Mouse (Mus musculus) kidney, postnatal 0 days (tissue): ENCODE data around the gene Lpgat1. TPM values are rescaled to one million over a fixed set of nuclear protein-coding genes. Genes with fewer than 3 reads are reported as not detected.

ENCODE experiments used
- ATAC-seq: fragments of 200-750 bp; cut with Nextera tagmentation; replicated peaks from 2 replicates; pipeline ENCODE4 v1.8.0; 2017; ENCODE audit warnings: low read depth, moderate number of reproducible peaks, moderate TSS enrichment, moderate library complexity; ENCODE audit not compliant: low FRiP score
- DNase-seq: peaks from one replicate; pipeline ENCODE4 v3.0.0-alpha.2; 2016; ENCODE audit warnings: low spot score
- H3K27ac ChIP-seq: fragments of 300-500 bp; sonication (generic); 2 replicates; pipeline ENCODE4 v1.5.1; 2014; ENCODE audit warnings: mild to moderate bottlenecking
- H3K27me3 ChIP-seq: fragments of 300-500 bp; sonication (generic); 2 replicates; pipeline ENCODE4 v1.6.1; 2014; ENCODE audit warnings: low read length, mixed read lengths; ENCODE audit not compliant: insufficient read depth
- H3K36me3 ChIP-seq: fragments of 300-500 bp; sonication (generic); 2 replicates; pipeline ENCODE4 v1.6.1; 2014; ENCODE audit warnings: low read length, mixed read lengths; ENCODE audit not compliant: insufficient read depth
- H3K4me1 ChIP-seq: fragments of 300-500 bp; sonication (generic); replicated peaks from 2 replicates; pipeline ENCODE4 v1.6.1; 2014; ENCODE audit warnings: antibody characterized with exemption, low read length, mixed read lengths; ENCODE audit not compliant: insufficient read depth
- H3K4me2 ChIP-seq: fragments of 300-500 bp; sonication (generic); 2 replicates; pipeline ENCODE4 v1.6.1; 2014; ENCODE audit warnings: mild to moderate bottlenecking, low read length, moderate library complexity, mixed read lengths
- H3K4me3 ChIP-seq: fragments of 300-500 bp; sonication (generic); replicated peaks from 2 replicates; pipeline ENCODE4 v1.5.1; 2014; ENCODE audit warnings: low read depth, low read length
- H3K9ac ChIP-seq: fragments of 300-500 bp; sonication (generic); 2 replicates; pipeline ENCODE4 v1.6.1; 2014; ENCODE audit warnings: low read depth, low read length
- H3K9me3 ChIP-seq: fragments of 300-500 bp; sonication (generic); replicated peaks from 2 replicates; pipeline ENCODE4 v1.6.1; 2016; ENCODE audit warnings: low read length, inconsistent platforms, mixed read lengths
- CTCF ChIP-seq: IDR thresholded peaks from 2 replicates; pipeline ENCODE4 v1.5.1; 2016; ENCODE audit warnings: antibody characterized with exemption, low read depth, mild to moderate bottlenecking, moderate library complexity
- WGBS: fragments of 180-500 bp; shearing (Covaris S2); extraction: QIAGEN DNeasy Blood & Tissue Kit; methylation state at CpG from one replicate; pipeline ENCODE4 v1.1.7; 2014; 5-methylcytosine and 5-hydroxymethylcytosine counted together
- polyA plus RNA-seq: library from polyadenylated mRNA; unstranded; fragments of >200 nt; fragmentation: Nextera tagmentation; extraction: Ambion mirVana; gene quantifications from 2 replicates; pipeline ENCODE4 v1.2.1, GENCODE M21; 2015

Gene Lpgat1
- polyA plus RNA-seq, 1 experiment from 2014 or later, result 37.1 TPM

- 12% methylated on average over 1 of the region's 1 CpGs for WGBS
- H3K4me2 ChIP-seq, result no peak overlapping the region
- no peak for ATAC-seq
These were observed 19.3 kb upstream of the Lpgat1 start for GRCm38 (mm10) chr1:191698253-191698795.

GRCm38 (mm10) chr1:191704535-191704934 is 13.1 kb upstream of the Lpgat1 start:
- no peak overlapping the region for H3K27ac ChIP-seq
- 50% methylated on average over 4 of the region's 4 CpGs for WGBS

More at GRCm38 (mm10) chr1:191698253-191698795, 19.3 kb upstream of the Lpgat1 start:
- Histone ChIP-seq H3K4me1 (no peaks in the 10 kb centered on the region), H3K4me3 (no peak overlapping the region), H3K27ac (no peak overlapping the region), H3K36me3 (no peaks in the 10 kb centered on the region), H3K27me3 (no peaks in the 10 kb centered on the region), H3K9me3 (no peaks in the 10 kb centered on the region), H3K9ac (no peak overlapping the region)
- DNase-seq, result no peak
- TF ChIP-seq CTCF, result no peak

GRCm38 (mm10) chr1:191706541-191707078 is 11.0 kb upstream of the Lpgat1 start:
- no peak overlapping the region for H3K27ac ChIP-seq
- no peaks in the 10 kb centered on the region for H3K36me3 ChIP-seq
- ATAC-seq (no peak), DNase-seq (no peak)
- no peak for TF ChIP-seq CTCF
- H3K4me2 ChIP-seq, result no peak overlapping the region
- no peaks in the 10 kb centered on the region for H3K4me1 ChIP-seq
- WGBS, result 66% methylated on average over 3 of the region's 3 CpGs
- no peaks in the 10 kb centered on the region for H3K9me3 ChIP-seq
- H3K27me3 ChIP-seq, result no peaks in the 10 kb centered on the region
- H3K4me3 ChIP-seq, result no peak overlapping the region
- no peak overlapping the region for H3K9ac ChIP-seq

More at GRCm38 (mm10) chr1:191704535-191704934, 13.1 kb upstream of the Lpgat1 start:
- ATAC-seq (no peak), DNase-seq (no peak)
- H3K9ac ChIP-seq, result no peak overlapping the region
- H3K27me3 ChIP-seq, result no peaks in the 10 kb centered on the region
- no peak for TF ChIP-seq CTCF
- H3K4me2 ChIP-seq, result no peak overlapping the region
- H3K9me3 ChIP-seq, result no peaks in the 10 kb centered on the region
- H3K4me1 ChIP-seq, result no peaks in the 10 kb centered on the region
- no peaks in the 10 kb centered on the region for H3K36me3 ChIP-seq
- H3K4me3 ChIP-seq, result no peak overlapping the region

DNA sequence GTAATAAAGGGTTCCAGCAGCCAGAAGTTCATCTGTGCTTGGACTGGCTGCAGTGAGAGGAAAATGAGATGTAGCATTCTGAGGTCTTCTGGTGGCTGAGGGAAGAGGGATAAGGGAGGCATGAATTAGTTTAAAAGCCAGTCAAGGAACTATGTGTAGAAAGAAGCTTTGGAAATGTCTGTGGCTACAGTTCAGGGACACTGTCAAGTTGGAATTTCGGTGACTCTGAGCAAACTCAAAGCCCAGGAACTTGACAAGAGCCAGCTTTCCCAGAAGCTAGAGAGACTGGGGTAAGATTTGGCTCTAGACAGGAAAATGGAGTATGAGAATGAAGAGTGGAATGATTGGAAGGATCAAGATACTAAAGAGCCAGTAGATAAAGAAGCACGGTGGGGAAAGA is 7.8 kb upstream of the Lpgat1 start:
- WGBS, result 72% methylated on average over 2 of the region's 2 CpGs
- Histone ChIP-seq H3K36me3 (no peaks in the 10 kb centered on the region), H3K4me1 (no peaks in the 10 kb centered on the region), H3K9ac (no peak overlapping the region), H3K4me2 (no peak overlapping the region), H3K9me3 (no peaks in the 10 kb centered on the region), H3K4me3 (no peak overlapping the region), H3K27me3 (no peaks in the 10 kb centered on the region), H3K27ac (no peak overlapping the region)
- DNase-seq (peak; percentile 59), ATAC-seq (no peak)
- TF ChIP-seq CTCF, result no peak

DNA sequence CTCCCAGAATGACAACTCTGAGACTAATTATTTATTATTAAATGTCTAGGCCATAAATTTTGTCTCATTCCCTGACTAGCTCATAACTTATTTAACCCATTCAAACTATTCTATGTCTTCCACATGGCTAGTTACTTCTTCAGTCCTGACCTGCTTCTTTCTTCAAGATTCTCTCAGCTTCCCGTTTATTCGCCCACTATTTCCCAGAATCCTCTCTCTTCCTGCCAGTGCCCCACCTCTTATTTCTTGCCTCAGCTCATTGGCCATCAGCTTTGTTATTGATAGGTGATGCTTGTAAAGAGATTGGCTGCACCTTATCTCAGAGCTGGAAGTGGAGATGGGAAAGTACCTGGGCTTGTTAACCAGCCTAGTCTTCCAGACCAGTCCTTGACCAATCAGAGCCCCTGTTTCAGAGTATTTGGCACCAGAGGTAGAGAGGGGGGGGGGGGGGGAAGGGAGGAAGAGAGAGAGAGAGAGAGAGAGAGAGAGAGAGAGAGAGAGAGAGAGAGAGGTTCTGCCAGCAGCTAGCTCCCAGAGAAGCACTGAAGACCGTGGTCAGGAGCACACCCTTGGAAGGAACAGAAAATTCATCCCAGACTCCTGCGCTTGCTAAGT is 5.3 kb upstream of the Lpgat1 start:
- Histone ChIP-seq H3K9me3 (no peaks in the 10 kb centered on the region), H3K36me3 (no peaks in the 10 kb centered on the region), H3K27ac (no peak overlapping the region), H3K27me3 (no peaks in the 10 kb centered on the region), H3K4me1 (0 out of 2 replicates have a peak, but pooled peaks cover 3% of the 10 kb centered on the region), H3K4me2 (no peak overlapping the region), H3K4me3 (no peak overlapping the region), H3K9ac (no peak overlapping the region)
- 82% methylated on average over 4 of the region's 4 CpGs for WGBS
- no peak for TF ChIP-seq CTCF
- ATAC-seq (no peak), DNase-seq (no peak)

GRCm38 (mm10) chr1:191713813-191714212 is 3.8 kb upstream of the Lpgat1 start:
- H3K9me3 ChIP-seq, result no peaks in the 10 kb centered on the region
- no peak overlapping the region for H3K4me2 ChIP-seq
- WGBS, result 83% methylated on average over 3 of the region's 3 CpGs
- no peak for TF ChIP-seq CTCF
- DNase-seq, result no peak
- H3K36me3 ChIP-seq, result no peaks in the 10 kb centered on the region
- no peak overlapping the region for H3K27ac ChIP-seq
- H3K9ac ChIP-seq, result no peak overlapping the region
- H3K4me1 ChIP-seq, result 0 out of 2 replicates have a peak, but pooled peaks cover 3% of the 10 kb centered on the region
- no peaks in the 10 kb centered on the region for H3K27me3 ChIP-seq
- H3K4me3 ChIP-seq, result no peak overlapping the region
- no peak for ATAC-seq
